Mouse (Mus musculus) embryonic fibroblast, embryonic 13.5 days (primary cell): ENCODE data around the gene Amhr2.

Experiments
- CTCF ChIP-seq: IDR thresholded peaks from 2 replicates; pipeline ENCODE4 v1.5.1; 2011; ENCODE audit warnings: mild to moderate bottlenecking, control low read depth, low read length, moderate library complexity, borderline replicate concordance; ENCODE audit not compliant: insufficient read depth
- POLR2A ChIP-seq: IDR thresholded peaks from 2 replicates; pipeline ENCODE4 v1.6.1; 2011; ENCODE audit warnings: low read depth, mild to moderate bottlenecking, control low read depth, low read length, moderate library complexity

DNA sequence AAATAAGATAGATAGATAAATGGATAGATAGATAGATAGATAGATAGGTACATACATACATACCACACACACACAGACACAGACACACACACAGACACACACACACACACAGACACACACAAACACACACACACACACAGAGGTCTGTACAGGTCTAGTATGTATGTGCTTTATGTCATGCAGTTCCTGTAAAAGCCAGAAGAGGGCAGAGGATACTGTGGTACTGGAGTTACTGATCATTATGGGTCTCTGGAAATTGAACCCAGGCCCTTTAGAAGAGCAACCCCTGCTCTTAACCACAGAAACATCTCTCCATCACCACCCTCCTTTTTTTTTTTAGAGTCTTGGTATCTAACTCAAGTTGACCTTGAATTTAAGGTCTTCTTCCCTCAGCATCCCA lies 18.5 kb downstream of the Amhr2 start:
- TF ChIP-seq CTCF (no peak), POLR2A (no peak)
